Mouse (Mus musculus) heart, postnatal 0 days (tissue): Measurements from ENCODE around the gene Ntan1. TPM values are rescaled to one million over a fixed set of nuclear protein-coding genes. Genes with fewer than 3 reads are reported as not detected.
A peak's percentile ranks its signal among the peaks of the same experiment; 100 is the strongest.
"Not testable (repeated sequence)": the region's sequence is repeated elsewhere in the genome, so short reads cannot be mapped to it uniquely, and the experiment has no call there.

Experiments
- ATAC-seq: fragments of 200-750 bp; cut with Nextera tagmentation; 2 replicates; pipeline ENCODE4 v1.8.0; 2017; ENCODE audit warnings: low read depth, moderate number of reproducible peaks, moderate library complexity; ENCODE audit not compliant: insufficient read depth
- DNase-seq: peaks from one replicate; pipeline ENCODE4 v3.0.0-alpha.2; 2016; ENCODE audit warnings: low spot score
- H3K27ac ChIP-seq: fragments of 300-500 bp; sonication (generic); 2 replicates; pipeline ENCODE4 v1.5.1; 2014; ENCODE audit warnings: low read depth, mild to moderate bottlenecking
- H3K27me3 ChIP-seq: fragments of 300-500 bp; sonication (generic); 2 replicates; pipeline ENCODE4 v1.6.1; 2014; ENCODE audit warnings: low read length, mixed read lengths; ENCODE audit not compliant: control insufficient read depth, insufficient read depth
- H3K36me3 ChIP-seq: fragments of 300-500 bp; sonication (generic); replicated peaks from 2 replicates; pipeline ENCODE4 v1.6.1; 2014; ENCODE audit warnings: low read length, mixed read lengths; ENCODE audit not compliant: control insufficient read depth, insufficient read depth
- H3K4me1 ChIP-seq: fragments of 300-500 bp; sonication (generic); 2 replicates; pipeline ENCODE4 v1.6.1; 2014; ENCODE audit warnings: antibody characterized with exemption; ENCODE audit not compliant: control insufficient read depth, insufficient read depth
- H3K4me2 ChIP-seq: fragments of 300-500 bp; sonication (generic); 2 replicates; pipeline ENCODE4 v1.6.1; 2014; ENCODE audit warnings: low read depth, mild to moderate bottlenecking, low read length, moderate library complexity
- H3K4me3 ChIP-seq: fragments of 300-500 bp; sonication (generic); 2 replicates; pipeline ENCODE4 v1.5.1; 2014; ENCODE audit warnings: low read depth, low read length
- H3K9ac ChIP-seq: fragments of 300-500 bp; sonication (generic); replicated peaks from 2 replicates; pipeline ENCODE4 v1.6.1; 2014; ENCODE audit warnings: low read depth, low read length, mixed read lengths
- H3K9me3 ChIP-seq: fragments of 300-500 bp; sonication (generic); replicated peaks from 2 replicates; pipeline ENCODE4 v1.6.1; 2016; ENCODE audit warnings: low read length; ENCODE audit not compliant: control insufficient read depth
- CTCF ChIP-seq: IDR thresholded peaks from 2 replicates; pipeline ENCODE4 v1.5.1; 2016; ENCODE audit warnings: antibody characterized with exemption, control low read depth, low read depth
- EP300 ChIP-seq: IDR thresholded peaks from 2 replicates; pipeline ENCODE4 v1.6.1; 2016; ENCODE audit warnings: antibody characterized with exemption, low read depth
- WGBS: fragments of 180-500 bp; shearing (Covaris S2); extraction: QIAGEN DNeasy Blood & Tissue Kit; methylation state at CpG from one replicate; pipeline ENCODE4 v1.1.7; 2014; 5-methylcytosine and 5-hydroxymethylcytosine counted together
- polyA plus RNA-seq: library from polyadenylated mRNA; unstranded; fragments of >200 nt; fragmentation: Nextera tagmentation; extraction: Ambion mirVana; gene quantifications from 2 replicates; pipeline ENCODE4 v1.2.1, GENCODE M21; 2015
- total RNA-seq: library from RNA; depleted of rRNA; stranded (reverse); fragments of >200 nt; gene quantifications from 2 replicates; pipeline ENCODE4 v1.2.3, GENCODE M21; 2014; ENCODE audit warnings: low replicate concordance; rRNA removed

The Ntan1 gene
- total RNA-seq (64.7 and 109 TPM in 2 replicates), polyA plus RNA-seq (141 and 148 TPM in 2 replicates)

- peak within 1 kb of the TSS; percentile 97 for H3K27ac ChIP-seq
- peak within 1 kb of the TSS; percentile 92 for H3K9ac ChIP-seq
- WGBS, result 1% methylated on average over 55 of the region's 58 CpGs
- H3K4me2 ChIP-seq, result peak within 1 kb of the TSS; percentile 87
- DNase-seq (peak; percentile 97), ATAC-seq (peak; percentile 96)
- no peaks in the 10 kb centered on the region for H3K9me3 ChIP-seq
- H3K4me3 ChIP-seq, result peak within 1 kb of the TSS; percentile 91
- no peak for TF ChIP-seq CTCF
- TF ChIP-seq EP300, result 0 out of 2 replicates have a peak, but pooled peaks have one; percentile 20
- no peaks in the 10 kb centered on the region for H3K27me3 ChIP-seq
- H3K4me1 ChIP-seq, result 0 out of 2 replicates have a peak, but pooled peaks cover 7% of the 10 kb centered on the region
- peaks cover 10% of the 10 kb centered on the region for H3K36me3 ChIP-seq
Measured at GRCm38 (mm10) chr16:13818560-13819393, at the start of gene Ntan1. Gene Ntan1, plus strand, starts transcription at chr16:13818845.

GRCm38 (mm10) chr16:13771603-13772002, 47.0 kb upstream of the Ntan1 start:
- H3K36me3 ChIP-seq, H3K27ac ChIP-seq, H3K4me1 ChIP-seq, H3K4me2 ChIP-seq, H3K27me3 ChIP-seq, DNase-seq, ATAC-seq, H3K9me3 ChIP-seq, H3K9ac ChIP-seq, H3K4me3 ChIP-seq: not testable (repeated sequence)
- 70% methylated on average over 4 of the region's 4 CpGs for WGBS

GRCm38 (mm10) chr16:13772051-13772450, 46.6 kb upstream of the Ntan1 start:
- not testable (repeated sequence) for H3K27ac ChIP-seq, H3K4me1 ChIP-seq, H3K27me3 ChIP-seq, H3K4me2 ChIP-seq, H3K4me3 ChIP-seq, H3K9me3 ChIP-seq, DNase-seq, H3K36me3 ChIP-seq, H3K9ac ChIP-seq, ATAC-seq
- WGBS, result 77% methylated on average over 5 of the region's 5 CpGs

GRCm38 (mm10) chr16:13774011-13774410, 44.6 kb upstream of the Ntan1 start:
- H3K27ac ChIP-seq, H3K4me3 ChIP-seq, H3K36me3 ChIP-seq, H3K9ac ChIP-seq, ATAC-seq, H3K4me1 ChIP-seq, DNase-seq, H3K27me3 ChIP-seq, H3K9me3 ChIP-seq, H3K4me2 ChIP-seq: not testable (repeated sequence)
- WGBS, result 76% methylated on average over 2 of the region's 2 CpGs

GRCm38 (mm10) chr16:13774651-13775050, 44.0 kb upstream of the Ntan1 start:
- not testable (repeated sequence) for H3K4me2 ChIP-seq

More at GRCm38 (mm10) chr16:13774651-13775050, 44.0 kb upstream of the Ntan1 start:
- not testable (repeated sequence) for H3K4me1 ChIP-seq, ATAC-seq, H3K27ac ChIP-seq, H3K9ac ChIP-seq, DNase-seq, H3K9me3 ChIP-seq, H3K27me3 ChIP-seq, H3K4me3 ChIP-seq, H3K36me3 ChIP-seq
- 77% methylated on average over 3 of the region's 3 CpGs for WGBS
